Mouse (Mus musculus): Measurements from ENCODE around the gene Pxmp2.

The Pxmp2 gene

DNA sequence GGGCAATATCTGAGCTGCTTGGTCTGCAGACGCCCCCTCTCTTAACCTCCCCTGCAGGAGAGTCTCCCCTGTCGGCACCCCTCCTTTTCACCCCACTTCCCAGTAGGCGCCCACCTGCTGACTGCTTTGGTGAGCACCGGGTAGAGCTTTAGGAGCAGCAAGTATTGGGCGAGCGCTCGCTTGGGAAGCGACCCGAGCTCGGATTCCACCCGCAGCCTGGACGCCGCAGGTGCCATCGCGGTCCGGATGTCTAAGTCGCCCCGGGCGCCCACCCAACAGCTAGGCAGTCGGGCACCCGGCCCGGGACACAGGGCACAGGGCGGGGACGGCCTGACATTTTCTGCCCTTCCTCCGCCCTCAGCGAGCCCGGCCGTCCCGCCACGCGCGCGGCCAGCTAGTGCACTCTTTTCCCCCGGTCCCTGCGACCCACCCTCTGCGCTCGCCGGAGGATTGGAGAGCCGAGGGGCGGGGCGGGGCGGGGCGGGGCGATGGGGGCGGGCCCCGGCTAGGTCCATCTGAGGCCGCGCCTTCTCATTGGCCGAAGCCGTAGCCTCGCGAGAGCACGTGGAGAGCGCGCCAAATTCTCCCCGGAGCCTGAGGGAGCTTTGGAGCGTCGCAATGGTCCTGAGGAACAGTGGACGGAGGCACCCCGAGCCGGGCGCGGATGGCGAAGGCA lies at the start of gene Pxmp2, which contains the start of gene Pole:
Pxmp2 (minus strand) TSS at position 417 of the 676 bp plus-strand sequence.
Pole (plus strand) TSS at position 537 of the 676 bp plus-strand sequence.
- peak; percentile 94 to 96 for DNase-seq

DNA sequence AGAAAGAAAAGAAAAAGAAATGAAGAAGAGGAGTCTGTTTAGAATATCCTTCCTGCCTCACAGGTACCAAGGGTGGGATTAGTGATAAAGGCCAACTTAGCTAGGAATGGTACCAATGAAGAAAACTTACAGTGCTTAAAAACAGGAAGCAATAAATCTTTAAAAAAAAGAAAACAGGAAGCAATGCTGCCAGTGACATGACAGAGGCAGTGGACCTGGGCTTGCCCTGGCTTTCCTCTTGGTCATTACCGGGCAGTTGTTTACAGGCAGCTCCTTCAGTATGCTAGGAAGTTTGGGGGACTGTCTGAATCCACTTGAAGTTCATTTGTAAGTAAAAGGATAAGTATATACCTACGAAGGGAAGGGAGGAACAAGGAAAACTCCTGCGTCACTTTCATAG lies 44.5 kb upstream of the Pxmp2 start:
- peak; percentile 34 to 49 for DNase-seq

DNA sequence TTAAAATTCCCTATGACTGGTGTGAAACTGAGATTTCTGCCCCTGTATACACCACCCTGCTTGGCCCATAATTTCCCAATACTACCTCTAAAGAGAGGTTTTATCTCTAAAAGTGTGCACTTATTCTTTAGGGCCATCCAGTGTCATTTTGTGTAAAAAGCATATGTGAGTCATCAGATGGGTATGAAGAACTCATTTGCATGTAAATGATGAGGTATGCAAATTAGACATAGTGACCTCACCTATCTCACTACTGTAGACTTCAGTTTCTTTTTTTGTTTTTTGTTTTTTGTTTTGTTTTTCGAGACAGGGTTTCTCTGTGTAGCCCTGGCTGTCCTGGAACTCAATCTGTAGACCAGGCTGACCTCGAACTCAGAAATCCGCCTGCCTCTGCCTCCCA lies 27.1 kb upstream of the Pxmp2 start:
- no peak for DNase-seq

DNA sequence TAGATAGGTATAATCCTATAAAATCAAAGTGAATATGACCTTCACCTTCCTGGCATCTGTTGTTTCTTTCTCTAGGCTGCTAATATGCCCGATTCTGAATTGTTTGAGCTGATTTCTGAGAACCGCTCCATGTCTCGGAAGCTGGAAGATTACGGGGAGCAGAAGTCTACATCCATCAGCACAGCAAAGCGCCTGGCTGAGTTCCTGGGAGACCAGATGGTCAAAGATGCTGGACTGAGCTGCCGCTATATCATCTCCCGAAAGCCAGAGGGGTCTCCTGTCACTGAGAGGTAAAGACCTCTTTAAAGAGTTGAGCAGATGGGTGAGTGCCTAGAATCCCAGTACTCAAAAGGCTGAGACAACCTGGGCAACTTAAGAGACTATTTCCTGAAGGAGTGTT lies 22.9 kb upstream of the Pxmp2 start:
- no peak for DNase-seq

DNA sequence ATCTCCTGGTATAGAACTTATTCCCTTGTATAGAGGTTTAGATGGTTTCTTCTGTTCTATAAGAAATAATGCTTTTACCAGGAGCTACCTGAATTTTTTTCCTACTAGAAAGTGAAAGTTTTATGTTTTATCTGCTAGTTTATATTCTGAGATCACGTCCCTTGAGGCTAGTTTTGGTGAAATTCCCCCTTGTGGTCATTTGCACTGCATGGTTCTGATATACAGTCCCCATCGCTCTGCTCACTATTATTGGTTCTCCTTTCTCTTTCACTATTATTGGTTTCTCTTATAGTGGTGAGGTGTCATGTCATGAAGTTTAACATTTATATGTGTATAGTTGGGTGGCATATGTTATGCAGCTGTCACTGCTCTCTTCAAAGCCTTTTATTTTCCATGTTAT lies 14.6 kb upstream of the Pxmp2 start:
- DNase-seq: no peak

DNA sequence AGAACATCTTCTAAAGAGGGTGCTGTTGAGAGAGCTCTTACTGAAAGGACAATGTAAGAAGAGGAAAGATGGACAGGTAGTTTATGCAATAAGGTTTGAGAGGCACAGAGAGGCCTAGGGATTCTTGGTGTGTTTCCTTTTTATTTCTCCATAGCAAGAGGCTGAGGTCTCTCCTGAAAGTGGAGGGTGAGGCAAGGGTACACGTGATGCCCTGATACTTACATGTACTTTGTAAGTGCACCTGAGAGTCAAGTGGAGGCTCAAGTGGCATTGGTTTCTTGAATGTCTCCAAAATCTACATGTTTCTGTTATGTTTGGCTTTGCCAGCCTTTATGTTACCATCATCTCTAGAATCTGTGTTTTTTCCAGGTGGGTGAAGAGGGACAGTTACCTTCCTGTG lies 10.7 kb upstream of the Pxmp2 start:
- DNase-seq: no peak

DNA sequence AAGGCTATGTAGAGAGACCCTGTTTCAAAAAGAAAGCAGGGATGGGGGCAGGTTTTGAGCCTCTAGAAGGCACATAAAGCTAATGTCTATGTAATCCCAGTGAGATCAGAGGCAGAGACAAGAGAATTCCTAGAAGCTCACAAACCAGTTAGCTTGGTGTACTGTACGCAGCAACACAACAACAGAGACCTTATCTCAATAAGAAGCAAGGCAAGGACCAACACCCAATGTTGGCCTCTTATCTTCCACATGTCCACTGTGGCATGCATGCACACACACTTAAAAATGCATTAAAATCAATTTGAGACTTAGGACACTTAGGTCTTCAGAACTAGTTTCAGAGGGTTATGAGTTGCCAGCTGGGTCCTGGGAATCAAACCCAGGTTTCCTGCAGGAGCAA lies 5.7 kb upstream of the Pxmp2 start:
- DNase-seq: no peak

DNA sequence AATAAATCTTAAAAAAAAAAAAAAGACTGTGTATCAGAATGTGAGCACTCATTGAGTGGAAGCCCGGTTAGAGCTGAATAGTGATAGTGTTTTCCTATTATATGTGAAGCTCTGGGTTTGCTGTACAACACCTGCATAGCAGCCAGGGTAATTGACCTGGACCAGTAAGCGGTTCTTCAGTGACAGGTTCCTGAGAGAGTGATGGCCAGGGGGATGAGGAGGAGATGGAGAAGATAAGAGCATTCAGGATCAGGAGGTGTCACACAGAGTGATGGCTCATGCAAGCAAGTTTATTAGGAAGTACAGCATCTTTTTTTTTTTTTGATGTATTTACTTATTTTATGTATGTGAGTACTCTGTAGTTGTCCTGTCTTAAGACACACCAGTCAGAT lies 1.1 kb upstream of the Pxmp2 start:
- no peak for DNase-seq

DNA sequence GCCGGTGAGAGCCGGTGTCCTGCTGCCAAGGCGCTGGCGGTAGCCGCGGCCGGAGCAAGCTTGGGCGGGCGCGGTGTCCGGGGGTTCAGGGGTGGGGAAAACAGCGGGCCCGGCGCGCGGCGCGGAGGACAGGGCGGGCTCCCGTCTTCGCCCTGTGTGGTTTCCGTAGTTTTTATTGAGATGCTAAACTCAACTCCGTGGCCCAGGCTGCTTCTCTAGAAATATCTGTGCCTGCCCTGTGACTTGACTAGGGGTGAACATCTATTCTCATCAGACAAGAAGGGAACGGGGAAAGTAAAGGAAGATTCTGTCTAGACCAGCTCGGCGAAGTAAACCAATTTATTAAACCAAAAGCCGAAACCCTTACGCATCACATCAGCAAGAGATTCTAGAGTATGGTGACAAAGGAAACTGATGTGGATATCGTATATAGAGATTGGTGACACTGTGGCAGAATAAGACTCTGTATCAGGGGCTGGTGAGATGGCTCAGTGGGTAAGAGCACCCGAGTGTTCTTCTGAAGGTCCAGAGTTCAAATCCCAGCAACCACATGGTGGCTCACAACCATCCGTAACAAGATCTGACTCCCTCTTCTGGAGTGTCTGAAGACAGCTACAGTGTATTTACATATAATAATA lies 579 bp upstream of the Pxmp2 start:
- peak in 1 of 2 experiments; percentile 2 for DNase-seq

DNA sequence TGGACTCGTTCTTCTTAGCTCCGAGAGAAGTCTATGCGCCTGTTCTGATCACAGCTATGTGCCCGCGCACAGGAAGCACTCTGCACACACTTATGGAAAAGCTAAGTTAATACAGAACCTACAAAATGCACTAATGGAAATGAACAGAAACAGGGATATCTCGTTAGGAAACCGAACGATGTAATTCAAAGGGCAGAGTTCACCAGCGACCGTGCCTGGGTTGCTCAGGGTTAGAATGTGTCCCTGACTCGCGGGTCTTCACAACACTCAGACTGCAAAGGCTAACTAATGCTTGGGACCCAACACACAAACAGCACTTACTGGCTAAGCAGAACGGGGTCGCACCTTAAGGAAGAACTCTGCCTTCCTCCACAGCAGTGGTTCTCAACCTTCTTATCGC lies 830 bp downstream of the Pxmp2 start:
- peak; percentile 42 to 46 for DNase-seq

DNA sequence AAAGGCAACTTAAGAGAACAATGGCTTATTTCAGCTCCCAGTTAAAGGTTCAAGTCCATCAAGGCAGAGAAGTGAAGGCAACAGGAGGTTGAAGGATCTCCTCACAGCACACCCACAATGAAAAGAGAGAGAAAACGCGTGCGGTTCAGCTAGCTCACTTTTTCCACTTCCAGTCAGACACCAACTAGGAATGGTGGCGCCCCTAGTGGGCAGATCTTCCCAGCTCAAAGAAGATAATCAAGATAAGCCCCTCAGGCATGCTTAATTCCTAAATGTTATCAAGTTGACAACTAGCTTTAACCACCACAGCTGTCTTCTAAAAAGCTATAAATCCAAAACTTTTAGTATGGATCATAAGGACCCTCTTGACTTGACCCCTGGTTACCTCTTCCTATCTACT lies 1.4 kb downstream of the Pxmp2 start:
- peak; percentile 67 to 88 for DNase-seq

DNA sequence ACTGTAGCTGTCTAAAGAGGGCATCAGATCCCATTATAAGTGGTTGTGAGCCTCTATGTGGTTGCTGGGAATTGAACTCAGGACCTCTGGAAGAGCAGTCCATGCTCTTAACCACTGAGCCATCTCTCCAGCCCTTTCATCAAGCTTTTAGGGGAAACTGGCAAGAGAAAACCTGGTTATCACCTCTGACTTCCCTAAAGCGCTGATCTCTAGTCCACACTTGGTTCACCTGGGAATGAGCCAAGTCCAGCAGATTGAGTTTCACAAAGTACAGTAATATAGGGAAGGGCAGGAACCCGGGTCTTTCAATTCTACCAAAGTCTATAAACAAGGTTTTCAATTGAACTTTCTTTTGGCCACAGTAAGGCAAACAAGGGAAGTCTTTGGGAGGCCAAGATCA lies 4.0 kb downstream of the Pxmp2 start:
- no peak for DNase-seq

DNA sequence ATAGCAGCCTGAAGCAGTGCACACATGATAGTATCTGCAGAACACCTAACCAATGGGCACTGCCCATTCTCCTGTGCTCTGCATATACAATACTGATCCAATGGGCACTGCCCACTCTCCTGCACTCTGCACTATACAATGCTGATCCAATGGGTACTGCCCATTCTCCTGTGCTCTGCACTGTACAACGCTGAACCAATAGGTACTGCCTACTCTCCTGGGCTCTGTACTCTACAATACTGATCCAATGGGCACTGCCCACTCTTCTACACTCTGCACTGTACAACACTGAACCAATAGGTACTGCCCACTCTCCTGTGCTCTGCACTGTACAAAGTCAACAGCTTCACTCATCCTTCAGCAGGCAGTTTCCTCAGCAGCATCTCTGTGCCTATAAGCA lies 9.1 kb downstream of the Pxmp2 start:
- no peak for DNase-seq

DNA sequence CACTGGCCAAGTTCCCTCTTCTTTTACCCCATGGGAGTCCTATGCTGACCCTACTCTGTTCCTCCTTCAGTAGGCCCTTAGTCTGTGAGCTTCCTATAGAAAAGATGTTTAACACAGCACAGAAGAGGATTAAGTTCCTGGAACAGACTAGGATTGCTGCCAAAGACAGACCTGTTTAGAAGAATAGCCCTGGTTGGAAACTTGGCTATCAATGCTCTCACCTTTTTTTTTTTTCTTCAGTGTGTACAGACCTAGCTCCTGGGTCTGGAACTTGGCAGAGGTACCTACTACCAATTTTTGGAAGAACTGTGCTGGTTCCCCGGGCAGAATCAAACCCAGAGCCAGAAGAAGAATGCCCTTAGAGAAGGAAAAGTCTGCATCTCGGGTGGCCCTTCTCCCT lies 9.6 kb downstream of the Pxmp2 start:
- DNase-seq: no peak

DNA sequence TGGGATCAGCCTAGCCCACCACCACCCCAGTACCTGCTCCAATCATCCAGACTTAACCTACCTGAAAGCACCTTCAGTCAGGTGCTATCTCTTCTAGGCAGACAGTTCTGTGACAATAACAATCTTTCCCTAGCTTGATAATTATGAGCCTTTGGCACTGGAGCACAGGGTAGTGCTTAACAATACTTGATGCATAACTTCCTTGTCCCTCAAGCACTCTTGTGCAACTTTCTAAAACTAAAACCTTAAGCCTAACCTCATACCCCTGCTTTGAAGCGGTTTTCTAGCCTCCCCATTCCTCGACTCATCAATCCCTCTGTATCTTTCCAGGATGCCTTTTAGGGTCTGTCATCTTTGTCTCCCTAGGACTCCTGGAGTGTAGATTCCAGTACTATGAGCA lies 11.1 kb downstream of the Pxmp2 start:
- no peak for DNase-seq

DNA sequence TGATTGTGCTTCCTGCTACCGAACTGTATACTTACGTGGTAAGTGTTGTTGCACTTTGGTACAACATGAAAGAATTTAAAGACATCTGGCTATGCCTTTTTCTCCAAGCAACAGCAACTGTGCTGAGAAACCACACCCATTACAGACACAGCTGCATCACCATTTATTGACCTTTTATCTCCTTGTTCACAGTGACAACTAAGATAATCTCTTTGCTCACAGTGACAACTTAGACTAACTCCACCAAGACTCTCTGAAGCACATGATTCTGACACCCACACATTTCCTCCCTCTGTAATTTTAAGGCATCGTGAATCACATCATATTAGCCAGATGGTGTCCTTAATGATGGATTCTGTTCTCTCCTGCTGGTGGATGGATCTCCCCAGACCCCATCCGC lies 11.8 kb downstream of the Pxmp2 start:
- no peak for DNase-seq

DNA sequence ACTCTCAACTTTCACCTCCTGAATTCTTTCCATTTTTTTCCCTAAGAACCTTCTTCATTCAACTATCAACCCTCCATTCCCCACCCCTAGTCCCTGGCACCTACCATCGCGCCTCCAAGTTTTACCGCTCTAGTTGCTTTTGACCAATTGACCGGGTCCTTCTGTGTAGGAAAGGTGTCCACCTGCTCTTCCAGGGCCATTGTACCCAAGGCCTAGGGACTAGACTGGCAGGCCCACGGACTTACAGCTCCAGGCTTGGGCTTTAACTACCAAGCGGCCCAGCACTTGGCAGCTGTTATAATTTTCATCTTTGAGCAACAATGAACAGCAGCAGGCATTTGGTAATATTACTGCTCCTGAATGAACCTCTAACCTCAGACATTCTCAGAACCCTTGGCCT lies 15.7 kb downstream of the Pxmp2 start:
- no peak for DNase-seq

DNA sequence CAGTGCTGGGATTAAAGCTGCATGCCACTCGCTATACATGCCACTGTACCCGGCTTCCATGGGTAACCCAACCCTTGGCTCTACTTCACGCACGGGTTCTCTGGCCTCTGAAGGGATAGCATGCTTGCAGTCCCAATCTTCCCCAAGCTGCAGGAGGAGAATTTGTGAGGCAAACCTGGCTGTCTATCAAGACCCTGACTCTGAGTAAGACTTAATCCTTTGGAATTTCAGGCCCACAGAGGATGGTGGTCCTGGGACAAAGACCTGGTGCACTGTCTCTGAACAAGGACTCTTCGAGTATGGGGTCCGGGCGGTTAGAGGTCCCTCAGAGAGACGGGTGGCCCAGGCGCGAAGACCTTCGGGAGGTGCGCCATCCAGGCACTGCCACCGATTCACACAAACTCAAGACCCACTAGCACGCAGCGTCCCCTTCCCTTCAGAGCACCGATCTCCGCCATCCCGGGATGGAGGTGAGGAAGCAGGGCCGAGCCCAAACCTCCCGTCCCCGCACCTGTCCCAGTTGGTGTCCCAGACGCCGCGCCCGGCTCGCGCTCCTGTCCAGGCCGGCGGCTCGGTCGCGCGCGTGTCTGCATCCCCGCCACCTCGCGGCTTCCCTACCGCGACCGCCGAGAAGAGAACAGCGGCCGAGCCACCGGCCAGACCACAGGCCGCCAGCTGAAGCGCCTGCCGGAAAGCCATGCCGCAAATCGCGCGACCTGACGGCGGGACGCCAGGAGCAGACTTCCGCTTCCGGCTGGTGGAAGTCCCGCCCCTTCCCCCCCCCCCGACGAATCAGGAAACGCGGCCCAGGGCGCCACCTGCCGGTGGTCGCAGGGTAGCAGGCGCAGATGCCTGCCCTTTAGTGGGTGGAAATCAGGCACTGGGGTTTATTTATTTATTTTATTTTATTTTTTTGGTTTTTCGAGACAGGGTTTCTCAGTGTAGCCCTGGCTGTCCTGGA lies 16.6 kb downstream of the Pxmp2 start, which contains the start of gene Pgam5:
Pgam5 (minus strand) TSS at position 773 of the 961 bp plus-strand sequence.
- peak; percentile 91 to 96 for DNase-seq

DNA sequence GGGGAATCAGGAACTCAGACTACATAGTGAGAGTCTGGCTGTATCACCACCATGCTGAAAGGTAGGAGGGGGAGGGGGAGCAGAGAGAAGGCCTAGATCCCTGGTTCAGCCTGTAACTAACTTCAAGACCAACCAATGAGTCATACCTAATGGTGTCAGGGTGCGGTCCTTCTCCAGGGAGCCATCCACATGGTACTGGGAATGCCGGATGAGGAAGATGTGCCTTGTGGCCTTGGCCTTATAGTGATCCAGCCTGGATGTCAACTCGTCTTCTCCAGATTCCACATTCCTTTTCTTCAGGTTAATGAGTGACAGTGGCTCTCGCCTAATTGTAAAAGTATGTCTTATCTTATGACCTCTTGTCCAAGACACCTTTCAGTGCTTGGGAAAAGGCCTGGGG lies 19.0 kb downstream of the Pxmp2 start:
- no peak for DNase-seq

DNA sequence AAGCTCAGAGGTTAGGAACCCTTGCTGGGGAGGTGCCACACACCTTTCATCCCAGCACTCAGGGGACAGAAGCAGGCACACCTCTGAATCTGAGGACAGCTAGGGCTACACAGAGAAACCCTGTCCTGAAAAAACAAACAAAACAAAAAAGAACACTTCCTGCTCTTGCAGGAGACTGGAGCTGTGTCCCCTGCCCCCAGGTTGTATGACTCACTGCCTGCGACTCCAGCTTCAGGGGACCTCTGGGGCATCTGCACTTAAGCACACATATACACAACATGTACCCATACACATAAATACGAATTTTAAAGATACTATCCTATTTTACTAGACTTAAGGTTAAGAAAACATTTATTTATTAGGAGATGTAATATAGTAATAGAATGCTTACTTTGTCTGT lies 41.9 kb downstream of the Pxmp2 start:
- no peak for DNase-seq

DNA sequence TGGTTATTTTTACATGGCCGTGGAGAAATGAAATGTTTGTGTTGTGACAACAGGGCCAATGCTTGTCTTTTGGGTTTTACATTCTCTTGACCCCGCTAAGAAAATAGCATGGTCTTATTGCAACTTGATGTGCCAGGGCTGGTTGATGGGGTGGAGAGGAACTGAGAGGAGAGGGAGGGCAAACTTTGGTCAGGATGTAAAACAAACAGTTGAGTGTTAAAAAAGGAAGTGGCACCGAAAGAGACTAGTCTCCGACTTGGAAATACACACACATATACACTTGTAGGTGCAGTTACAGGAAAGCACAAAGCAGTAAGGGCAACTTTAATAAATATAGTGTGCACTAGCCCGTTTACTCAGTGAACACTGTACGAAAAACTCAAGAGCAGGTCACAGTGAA lies 53.6 kb downstream of the Pxmp2 start:
- no peak for DNase-seq

DNA sequence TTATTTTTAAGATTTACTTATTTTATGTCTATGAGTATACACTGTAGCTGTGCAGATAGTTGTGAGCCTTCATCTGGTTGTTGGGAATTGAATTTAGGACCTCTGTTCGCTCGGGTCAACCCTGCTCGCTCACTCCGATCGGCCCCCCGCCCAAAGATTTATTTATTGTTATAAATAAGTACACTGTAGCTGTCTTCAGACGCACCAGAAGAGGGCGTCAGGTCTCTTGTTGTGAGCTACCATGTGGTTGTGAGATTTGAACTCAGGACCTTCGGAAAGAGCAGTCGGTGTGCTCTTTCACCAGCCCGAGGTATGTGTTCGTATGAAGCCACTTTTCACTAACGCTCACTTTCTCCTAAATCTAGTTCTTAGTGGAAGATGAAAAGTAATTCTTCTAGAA lies 54.3 kb downstream of the Pxmp2 start:
- DNase-seq: peak; percentile 6 to 27

DNA sequence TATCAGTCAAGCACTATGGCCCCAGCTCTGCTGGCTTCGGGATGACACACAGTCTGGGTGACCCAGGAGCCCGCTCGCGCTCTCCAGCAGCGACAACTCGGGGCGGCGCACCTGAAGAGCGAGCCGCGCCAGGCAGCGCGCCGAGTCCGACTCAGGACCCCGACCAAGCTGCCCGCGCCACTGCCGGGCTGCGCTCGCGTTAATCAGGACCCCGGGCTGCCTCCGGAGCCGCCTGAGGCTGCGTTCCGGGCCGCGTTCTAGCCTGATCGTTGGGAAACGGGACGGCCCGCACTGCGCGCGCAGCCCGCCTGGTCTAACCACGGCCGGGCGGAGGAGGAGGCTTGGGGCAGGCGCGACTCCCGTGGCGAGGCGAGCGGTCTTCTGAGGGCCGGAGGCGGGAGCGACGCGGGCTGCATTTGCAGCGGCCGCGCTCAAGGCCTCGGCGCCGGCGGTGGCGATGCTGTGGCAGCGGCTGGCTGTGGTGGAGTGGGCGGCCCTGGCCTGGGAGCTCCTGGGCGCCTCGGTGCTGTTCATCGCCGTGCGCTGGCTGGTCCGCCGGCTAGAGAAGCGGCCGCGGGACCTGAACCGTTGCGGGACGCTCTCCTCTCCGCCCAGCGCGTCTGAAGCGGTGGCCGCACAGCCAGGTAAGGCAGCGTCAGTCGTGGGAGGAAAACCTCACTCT lies 55.1 kb downstream of the Pxmp2 start, which contains the start of gene Ankle2:
Ankle2 (plus strand) TSS at position 225 of the 682 bp plus-strand sequence.
- DNase-seq: peak; percentile 93 to 96

Measured in kidney, postnatal 36 days (tissue).